Mouse (Mus musculus) hindbrain, embryonic 14.5 days (tissue): Measurements from ENCODE around the gene Traf3. TPM values are rescaled to one million over a fixed set of nuclear protein-coding genes. Genes with fewer than 3 reads are reported as not detected.

Source experiments
- ATAC-seq: fragments of 200-750 bp; cut with Nextera tagmentation; 2 replicates; pipeline ENCODE4 v1.8.0; 2017; ENCODE audit warnings: moderate number of reproducible peaks, mild to moderate bottlenecking, moderate TSS enrichment, moderate library complexity; ENCODE audit not compliant: low FRiP score
- DNase-seq: peaks from one replicate; pipeline ENCODE4 v3.0.0-alpha.2; 2015; ENCODE audit warnings: low spot score
- H3K27ac ChIP-seq: fragments of 300-500 bp; sonication (generic); 2 replicates; pipeline ENCODE4 v1.5.1; 2014; ENCODE audit warnings: mild to moderate bottlenecking, moderate library complexity
- H3K27me3 ChIP-seq: fragments of 300-500 bp; sonication (generic); 2 replicates; pipeline ENCODE4 v1.6.1; 2014; ENCODE audit warnings: mild to moderate bottlenecking, low read length, mixed read lengths; ENCODE audit not compliant: control insufficient read depth, insufficient read depth
- H3K36me3 ChIP-seq: fragments of 300-500 bp; sonication (generic); replicated peaks from 2 replicates; pipeline ENCODE4 v1.6.1; 2014; ENCODE audit not compliant: control insufficient read depth, insufficient read depth
- H3K4me1 ChIP-seq: fragments of 300-500 bp; sonication (generic); replicated peaks from 2 replicates; pipeline ENCODE4 v1.6.1; 2014; ENCODE audit warnings: antibody characterized with exemption, low read length, mixed read lengths; ENCODE audit not compliant: control insufficient read depth, insufficient read depth
- H3K4me2 ChIP-seq: fragments of 300-500 bp; sonication (generic); replicated peaks from 2 replicates; pipeline ENCODE4 v1.6.1; 2014; ENCODE audit warnings: mild to moderate bottlenecking, moderate library complexity
- H3K4me3 ChIP-seq: fragments of 300-500 bp; sonication (generic); replicated peaks from 2 replicates; pipeline ENCODE4 v1.5.1; 2014; ENCODE audit warnings: mild to moderate bottlenecking, low read length
- H3K9ac ChIP-seq: fragments of 300-500 bp; sonication (generic); 2 replicates; pipeline ENCODE4 v1.6.1; 2014
- H3K9me3 ChIP-seq: fragments of 300-500 bp; sonication (generic); 2 replicates; pipeline ENCODE4 v1.6.1; 2016; ENCODE audit warnings: low read length; ENCODE audit not compliant: control insufficient read depth
- WGBS: fragments of 180-500 bp; shearing (Covaris S2); extraction: QIAGEN DNeasy Blood & Tissue Kit; methylation state at CpG from one replicate; pipeline ENCODE4 v1.1.7; 2014; 5-methylcytosine and 5-hydroxymethylcytosine counted together
- polyA plus RNA-seq: library from polyadenylated mRNA; unstranded; fragments of >200 nt; fragmentation: Nextera tagmentation; extraction: Ambion mirVana; gene quantifications from 2 replicates; pipeline ENCODE4 v1.2.1, GENCODE M21; 2014

The Traf3 gene
- polyA plus RNA-seq, 1 experiment from 2014 or later = 20.9 TPM

DNA sequence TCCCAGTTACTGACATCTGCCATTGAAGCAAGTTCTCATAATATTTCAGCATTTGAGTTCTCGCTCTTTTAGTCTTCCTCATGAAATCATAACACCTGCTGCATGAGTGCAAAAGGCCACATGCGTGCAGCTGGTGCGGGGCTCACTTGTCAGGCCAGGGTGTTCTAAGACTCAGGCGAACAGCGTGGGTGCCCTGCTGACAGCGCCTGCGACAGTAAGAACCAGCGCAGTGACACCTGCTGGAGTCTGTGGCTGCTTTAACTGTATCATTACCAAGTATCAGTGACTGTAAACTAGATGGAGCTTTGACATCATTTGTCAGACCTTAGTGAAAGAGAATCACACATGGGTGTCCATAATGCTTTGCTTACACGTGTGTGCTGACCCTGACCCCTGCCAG lies 85.1 kb downstream of the Traf3 start:
- Histone ChIP-seq H3K27ac (no peak overlapping the region), H3K9ac (no peak overlapping the region), H3K9me3 (no peaks in the 10 kb centered on the region), H3K27me3 (no peaks in the 10 kb centered on the region), H3K4me3 (no peak overlapping the region), H3K4me2 (no peak overlapping the region), H3K4me1 (no peaks in the 10 kb centered on the region), H3K36me3 (peaks cover 36% of the 10 kb centered on the region)
- ATAC-seq (no peak), DNase-seq (no peak)
- WGBS = 67% methylated on average over 9 of the region's 9 CpGs

DNA sequence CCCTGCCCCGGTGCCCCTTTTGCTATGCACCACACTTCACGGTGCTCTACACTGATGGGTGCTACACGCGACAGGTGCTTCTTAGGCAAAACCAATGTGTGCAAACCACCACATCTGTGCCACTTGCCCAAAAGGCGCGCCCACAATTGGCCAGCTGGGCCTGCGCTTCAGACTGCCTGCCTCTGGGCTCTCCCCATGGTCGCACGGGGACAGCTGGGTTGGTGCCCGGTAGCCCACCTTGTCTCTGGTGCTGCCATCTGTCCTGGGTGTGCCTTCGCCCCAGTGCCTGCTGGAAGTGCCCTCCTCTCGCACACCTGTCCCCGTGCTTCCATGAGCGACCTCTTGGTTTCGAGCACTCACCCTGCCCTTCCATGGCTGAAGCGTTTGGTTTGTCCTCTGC lies 97.5 kb downstream of the Traf3 start:
- no peak overlapping the region for H3K27ac ChIP-seq
- no peak overlapping the region for H3K4me2 ChIP-seq
- DNase-seq (no peak), ATAC-seq (no peak)
- no peaks in the 10 kb centered on the region for H3K4me1 ChIP-seq
- H3K4me3 ChIP-seq = no peak overlapping the region
- WGBS = 97% methylated on average over 16 of the region's 16 CpGs
- no peaks in the 10 kb centered on the region for H3K9me3 ChIP-seq
- no peaks in the 10 kb centered on the region for H3K27me3 ChIP-seq
- H3K36me3 ChIP-seq = peaks cover 41% of the 10 kb centered on the region
- H3K9ac ChIP-seq = no peak overlapping the region

DNA sequence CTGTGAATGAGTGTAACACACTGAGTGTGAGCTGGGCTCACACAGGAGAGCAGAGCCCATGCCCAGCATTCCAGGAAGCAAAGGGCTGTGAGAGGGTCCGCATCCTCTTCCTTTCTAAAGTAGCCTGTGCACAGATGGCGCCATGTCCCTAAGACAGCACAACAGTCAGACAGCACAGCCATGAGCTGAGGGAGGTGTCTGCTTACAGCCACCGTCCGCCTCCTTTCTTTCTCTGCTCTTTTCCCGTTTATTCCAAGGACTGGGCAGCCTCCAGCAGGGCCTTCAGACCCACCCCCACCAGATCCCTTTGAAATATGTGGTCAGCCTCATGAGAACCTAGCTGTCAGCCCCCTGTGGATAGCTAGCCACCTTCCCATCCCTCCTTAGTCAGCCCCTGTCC lies 99.0 kb downstream of the Traf3 start:
- H3K36me3 ChIP-seq = peaks cover 30% of the 10 kb centered on the region
- no peak for DNase-seq
- no peak overlapping the region for H3K4me2 ChIP-seq
- H3K27me3 ChIP-seq = peaks cover 11% of the 10 kb centered on the region
- H3K9ac ChIP-seq = no peak overlapping the region
- no peaks in the 10 kb centered on the region for H3K4me1 ChIP-seq
- no peak for ATAC-seq
- H3K4me3 ChIP-seq = no peak overlapping the region
- no peaks in the 10 kb centered on the region for H3K9me3 ChIP-seq
- H3K27ac ChIP-seq = no peak overlapping the region
- WGBS = 86% methylated on average over 5 of the region's 5 CpGs

DNA sequence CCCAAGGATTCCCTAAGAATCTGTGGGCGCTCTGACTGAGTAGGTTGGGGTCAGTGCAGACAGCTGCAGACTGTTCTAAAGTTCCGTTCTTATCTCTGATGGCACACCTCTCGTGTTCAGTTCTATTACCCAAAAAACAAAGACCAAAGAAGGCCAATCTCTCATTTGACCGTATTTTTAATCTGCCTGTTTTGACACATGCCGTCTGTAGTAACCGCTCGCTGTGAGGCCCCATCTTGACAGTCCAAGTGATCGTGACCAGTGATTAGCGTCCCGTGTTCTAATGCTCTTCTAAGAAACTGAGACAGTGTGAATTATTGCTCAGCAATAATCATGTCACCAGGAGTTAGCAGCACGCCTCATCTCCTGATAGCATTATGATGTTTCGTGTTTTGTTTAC lies 100.4 kb downstream of the Traf3 start:
- Histone ChIP-seq H3K4me2 (no peak overlapping the region), H3K9ac (no peak overlapping the region), H3K27ac (no peak overlapping the region), H3K4me3 (no peak overlapping the region), H3K9me3 (no peaks in the 10 kb centered on the region), H3K36me3 (peaks cover 17% of the 10 kb centered on the region), H3K27me3 (peaks cover 24% of the 10 kb centered on the region), H3K4me1 (no peaks in the 10 kb centered on the region)
- WGBS = 87% methylated on average over 12 of the region's 12 CpGs
- ATAC-seq = no peak
- no peak for DNase-seq

DNA sequence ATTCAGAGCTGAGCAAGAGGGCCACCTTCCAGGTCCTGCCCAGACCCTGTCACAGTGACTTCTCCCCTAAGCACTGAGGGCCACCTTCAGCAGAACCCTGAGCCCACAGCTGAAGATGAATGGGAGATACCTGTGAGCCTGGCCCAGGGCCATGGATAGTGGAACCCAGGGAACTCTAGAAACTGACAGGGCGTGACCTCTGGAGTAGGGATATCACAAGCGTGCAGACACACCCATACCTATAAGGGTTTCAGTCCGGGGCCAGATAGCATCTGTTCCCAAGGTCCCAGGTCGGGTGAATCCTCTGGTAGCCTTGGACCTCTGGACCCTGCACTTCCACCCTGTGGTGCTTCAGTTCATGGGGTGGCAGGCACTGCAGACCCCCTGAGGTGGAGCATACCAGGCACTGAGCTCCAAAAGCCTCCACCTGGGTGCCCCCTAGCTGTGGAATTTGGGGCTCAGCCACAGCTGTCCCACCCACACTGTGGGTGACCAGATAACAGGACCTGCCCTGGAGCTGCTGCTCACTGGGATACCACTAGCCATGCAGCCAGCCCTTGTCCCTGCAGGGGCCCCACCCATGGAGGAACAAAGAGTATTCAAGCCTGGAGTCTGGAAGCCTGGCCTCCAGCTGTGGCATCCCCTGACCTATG lies 101.6 kb downstream of the Traf3 start:
- peaks cover 36% of the 10 kb centered on the region for H3K27me3 ChIP-seq

DNA sequence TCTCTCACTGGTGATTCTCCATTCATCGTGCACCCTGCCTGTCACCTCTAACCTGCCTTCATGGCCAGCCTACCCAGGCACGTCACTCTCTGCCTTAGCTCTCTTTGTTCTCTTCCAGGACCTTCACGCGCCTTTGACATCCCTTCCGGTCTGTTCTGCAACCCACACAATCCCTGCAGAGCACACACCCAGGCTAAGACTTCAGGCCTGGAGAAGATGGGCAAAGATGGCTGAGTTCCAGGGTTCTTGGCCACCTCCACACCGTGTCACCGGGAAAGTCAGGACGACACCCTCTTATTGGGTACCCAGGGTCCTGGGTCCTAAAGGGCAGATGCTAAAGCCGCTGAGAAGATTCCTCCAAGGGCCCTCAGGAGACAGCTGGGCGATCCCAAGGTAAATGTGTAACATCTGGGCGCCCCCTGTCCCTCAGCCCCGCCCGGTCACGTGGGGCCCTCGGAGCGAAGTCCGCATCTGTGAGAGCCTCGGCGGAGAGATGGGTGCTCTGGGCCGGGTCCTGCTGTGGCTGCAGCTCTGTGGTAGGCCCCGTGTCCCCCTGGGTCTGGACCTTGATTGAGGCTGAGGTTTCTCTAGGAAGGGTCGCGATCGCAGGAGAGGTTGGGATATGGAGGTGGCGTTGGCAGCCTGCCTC lies 104.6 kb downstream of the Traf3 start, which contains the start of gene Amn:
Gene Amn, plus strand, starts transcription at position 467 of the 649 bp plus-strand sequence.
- no peak within 1 kb of the TSS for H3K4me2 ChIP-seq
- WGBS = 34% methylated on average over 25 of the region's 25 CpGs
- H3K9me3 ChIP-seq = no peaks in the 10 kb centered on the region
- no peak within 1 kb of the TSS for H3K27ac ChIP-seq
- H3K4me1 ChIP-seq = peaks cover 15% of the 10 kb centered on the region
- no peak within 1 kb of the TSS for H3K9ac ChIP-seq
- DNase-seq (no peak), ATAC-seq (no peak)
- H3K4me3 ChIP-seq = no peak within 1 kb of the TSS
- H3K36me3 ChIP-seq = no peaks in the 10 kb centered on the region
- H3K27me3 ChIP-seq = peaks cover 65% of the 10 kb centered on the region

More for the DNA sequence above, 101.6 kb downstream of the Traf3 start:
- DNase-seq = no peak
- 82% methylated on average over 4 of the region's 4 CpGs for WGBS
- H3K4me3 ChIP-seq = no peak overlapping the region
- H3K4me2 ChIP-seq = no peak overlapping the region
- H3K36me3 ChIP-seq = peaks cover 8% of the 10 kb centered on the region
- ATAC-seq = no peak
- H3K4me1 ChIP-seq = no peaks in the 10 kb centered on the region
- H3K9ac ChIP-seq = no peak overlapping the region
- H3K9me3 ChIP-seq = no peaks in the 10 kb centered on the region
- H3K27ac ChIP-seq = no peak overlapping the region

DNA sequence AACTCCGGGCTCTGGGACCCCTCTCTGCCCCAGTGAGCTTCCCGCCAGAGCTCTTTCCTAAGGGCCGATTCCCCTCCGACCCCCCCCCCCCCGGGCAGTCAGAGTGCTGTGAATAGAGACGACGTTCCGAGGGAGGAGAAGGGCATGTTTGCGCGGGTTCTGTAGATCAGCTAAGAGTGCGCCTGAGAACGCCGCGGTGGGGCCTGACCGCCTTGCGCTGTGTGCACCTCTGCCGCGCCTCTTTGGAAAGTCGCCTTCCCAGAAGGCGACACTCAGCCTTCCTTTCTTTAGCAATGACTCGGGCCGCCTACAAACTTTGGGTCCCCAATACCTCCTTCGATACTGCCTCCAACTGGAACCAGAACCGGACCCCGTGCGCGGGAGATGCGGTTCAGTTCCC lies 105.2 kb downstream of the Traf3 start:
- no peak for ATAC-seq
- Histone ChIP-seq H3K9me3 (no peaks in the 10 kb centered on the region), H3K9ac (no peak overlapping the region), H3K27me3 (peaks cover 72% of the 10 kb centered on the region), H3K4me3 (no peak overlapping the region), H3K4me2 (no peak overlapping the region), H3K27ac (no peak overlapping the region), H3K4me1 (peaks cover 15% of the 10 kb centered on the region), H3K36me3 (no peaks in the 10 kb centered on the region)
- DNase-seq = no peak
- 11% methylated on average over 27 of the region's 28 CpGs for WGBS

DNA sequence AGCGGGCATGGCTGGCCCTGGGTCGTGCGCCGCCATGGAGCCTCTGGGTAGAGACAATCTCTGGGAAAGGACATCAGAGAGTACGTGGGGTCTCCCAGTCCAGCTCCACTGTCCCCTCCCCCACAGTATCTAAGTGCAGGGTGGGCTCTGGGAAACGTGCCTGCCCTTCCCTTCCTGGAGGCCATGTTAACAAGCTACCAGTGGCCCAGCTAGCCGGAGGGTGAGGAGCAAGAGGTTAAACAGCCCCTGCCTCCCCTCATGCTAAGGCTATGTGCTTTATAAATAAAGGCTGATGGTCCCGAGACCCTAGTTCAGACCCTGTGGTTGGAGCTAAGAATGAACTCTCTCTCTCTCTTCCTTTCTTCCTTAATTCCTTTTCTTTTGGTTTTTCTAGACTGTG lies 105.8 kb downstream of the Traf3 start:
- Histone ChIP-seq H3K9ac (no peak overlapping the region), H3K36me3 (no peaks in the 10 kb centered on the region), H3K27ac (no peak overlapping the region), H3K4me2 (no peak overlapping the region), H3K27me3 (peaks cover 78% of the 10 kb centered on the region), H3K4me3 (no peak overlapping the region), H3K9me3 (no peaks in the 10 kb centered on the region), H3K4me1 (peaks cover 15% of the 10 kb centered on the region)
- WGBS = 23% methylated on average over 8 of the region's 8 CpGs
- DNase-seq = no peak
- no peak for ATAC-seq

DNA sequence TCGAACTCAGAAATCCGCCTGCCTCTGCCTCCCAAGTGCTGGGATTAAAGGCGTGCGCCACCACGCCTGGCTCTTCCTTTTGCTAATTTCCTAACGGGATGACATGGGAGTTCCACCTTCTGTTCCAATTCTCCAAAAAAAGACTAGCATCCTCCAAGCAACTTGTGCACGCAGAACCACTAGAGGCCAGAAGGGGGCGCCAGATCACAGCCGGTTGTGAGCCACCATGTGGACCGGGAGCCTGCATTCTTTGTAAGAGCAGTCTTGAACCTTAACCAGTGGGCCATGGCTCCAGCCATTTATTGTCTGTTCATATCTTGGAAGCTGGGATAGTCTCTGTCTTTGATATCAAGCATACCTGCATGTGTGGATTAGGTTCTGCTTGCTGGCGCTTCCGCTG lies 106.2 kb downstream of the Traf3 start:
- WGBS = 19% methylated on average over 12 of the region's 12 CpGs
- no peak overlapping the region for H3K27ac ChIP-seq
- H3K9me3 ChIP-seq = no peaks in the 10 kb centered on the region
- DNase-seq (peak; percentile 80), ATAC-seq (no peak)
- no peak overlapping the region for H3K4me3 ChIP-seq
- no peak overlapping the region for H3K4me2 ChIP-seq
- H3K27me3 ChIP-seq = peaks cover 82% of the 10 kb centered on the region
- no peak overlapping the region for H3K9ac ChIP-seq
- no peaks in the 10 kb centered on the region for H3K36me3 ChIP-seq
- peaks cover 15% of the 10 kb centered on the region for H3K4me1 ChIP-seq
